Mouse (Mus musculus): ENCODE data around the gene Clec1b. TPM values are rescaled to one million over a fixed set of nuclear protein-coding genes. Genes with fewer than 3 reads are reported as not detected.
A peak's percentile ranks its signal among the peaks of the same experiment; 100 is the strongest.

Clec1b gene
- total RNA-seq (2014; rRNA removed; ENCODE audit: low replicate concordance): 0.15 TPM in 1 of 2 replicates, not detected in the other
- polyA plus RNA-seq (2015; fragmentation: Nextera tagmentation; extraction: Ambion mirVana): 2.5 and 2.7 TPM in 2 replicates

DNA sequence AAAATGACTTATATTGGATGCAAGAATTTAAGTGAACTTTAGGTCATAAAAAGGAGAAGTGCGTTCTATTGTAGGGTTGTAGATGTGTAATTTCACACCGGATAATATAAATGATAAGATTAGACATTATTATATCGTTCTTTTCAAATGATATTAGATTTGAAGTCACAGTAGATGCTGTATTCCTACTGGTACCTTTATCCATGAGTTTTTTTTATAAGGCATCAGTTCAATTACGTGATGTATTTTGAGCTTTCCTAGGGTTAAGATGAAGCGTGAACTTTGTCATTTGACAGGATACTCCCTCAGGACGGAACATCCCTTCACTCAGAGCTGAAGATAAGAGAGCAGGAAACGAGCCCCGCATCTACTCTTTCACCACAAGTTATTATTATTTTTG lies at the start of gene Clec1b:
TSS of gene Clec1b (plus strand) at position 301 of the 400 bp plus-strand sequence.
- Histone ChIP-seq H3K27ac (ENCODE audit: low read depth) (no peak within 1 kb of the TSS), H3K4me1 (ENCODE audit: control insufficient read depth, insufficient read depth) (no peaks in the 10 kb centered on the region), H3K4me3 (ENCODE audit: low read depth, low read length) (no peak within 1 kb of the TSS), H3K36me3 (replicated peaks; ENCODE audit: control insufficient read depth, insufficient read depth, low read length) (no peaks in the 10 kb centered on the region), H3K9ac (replicated peaks; ENCODE audit: low read depth, low read length) (no peak within 1 kb of the TSS), H3K4me2 (ENCODE audit: low read depth, low read length) (0 out of 2 replicates have a peak within 1 kb of the TSS, but pooled peaks have one; percentile 8), H3K27me3 (ENCODE audit: control insufficient read depth, insufficient read depth, low read length) (no peaks in the 10 kb centered on the region), H3K9me3 (replicated peaks; ENCODE audit: control insufficient read depth, low read length) (no peaks in the 10 kb centered on the region)
- no peak for TF ChIP-seq EP300 (IDR thresholded peaks at IDR 0.05; ENCODE audit: low read depth)
- no peak for TF ChIP-seq CTCF (IDR thresholded peaks at IDR 0.05; ENCODE audit: low read depth)
- DNase-seq (ENCODE audit: low spot score) (no peak), ATAC-seq (ENCODE audit: insufficient read depth, low read depth) (no peak)
- WGBS: 57% methylated on average over 8 of the region's 8 CpGs

DNA sequence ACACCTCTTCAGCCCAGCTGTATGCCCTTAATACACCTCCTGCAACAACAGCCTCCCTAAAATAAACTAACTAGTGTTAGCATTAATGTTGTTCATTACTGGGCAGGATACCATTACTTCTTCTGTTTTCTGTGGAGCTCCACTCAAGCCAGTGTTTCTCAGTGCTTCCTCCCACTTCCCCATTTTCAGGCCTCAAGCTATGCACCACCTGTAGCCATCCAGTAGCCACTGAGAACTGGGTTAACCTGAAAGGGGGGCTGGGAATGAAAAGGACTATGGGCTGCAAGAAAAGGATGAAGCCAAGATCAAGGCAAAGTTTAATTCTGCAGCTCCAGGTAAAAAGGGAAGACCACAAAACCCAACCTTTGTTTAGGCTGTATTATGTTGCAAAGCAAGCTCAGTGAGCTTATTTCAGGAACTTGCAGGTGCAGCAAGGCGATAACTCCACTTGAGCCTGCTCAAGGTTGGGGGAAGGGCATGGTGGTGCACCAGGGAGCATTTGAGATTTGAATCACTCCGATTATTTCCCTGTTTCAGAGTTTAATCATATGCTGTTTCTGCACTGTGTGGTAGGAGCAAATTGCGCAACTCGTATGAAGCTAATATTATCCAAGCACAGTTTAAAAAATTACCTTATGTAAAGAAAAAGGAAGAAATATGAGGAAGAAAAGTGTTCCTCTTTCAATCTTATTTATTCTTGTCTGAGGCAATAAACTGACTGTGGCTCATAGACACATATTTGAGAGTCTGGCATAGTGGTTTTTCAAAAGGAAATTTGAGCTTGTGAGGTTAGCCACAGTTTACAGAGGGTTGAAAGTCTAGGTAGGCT lies 47.4 kb upstream of the Clec1b start:
- H3K4me1 ChIP-seq (ENCODE audit: control insufficient read depth, insufficient read depth): no peaks in the 10 kb centered on the region
- H3K36me3 ChIP-seq (replicated peaks; ENCODE audit: control insufficient read depth, insufficient read depth, low read length): no peaks in the 10 kb centered on the region
- no peak for TF ChIP-seq EP300 (IDR thresholded peaks at IDR 0.05; ENCODE audit: low read depth)
- TF ChIP-seq CTCF (IDR thresholded peaks at IDR 0.05; ENCODE audit: low read depth): no peak
- no peak overlapping the region for H3K4me2 ChIP-seq (ENCODE audit: low read depth, low read length)
- no peaks in the 10 kb centered on the region for H3K27me3 ChIP-seq (ENCODE audit: control insufficient read depth, insufficient read depth, low read length)
- WGBS: 57% methylated on average over 4 of the region's 4 CpGs
- no peak for ATAC-seq (ENCODE audit: insufficient read depth, low read depth)
- H3K4me3 ChIP-seq (ENCODE audit: low read depth, low read length): no peak overlapping the region
- no peak for DNase-seq (ENCODE audit: low spot score)
- peaks cover 5% of the 10 kb centered on the region; the same call in 1 of the 2 replicates for H3K9me3 ChIP-seq (replicated peaks; ENCODE audit: control insufficient read depth, low read length)
- no peak overlapping the region for H3K9ac ChIP-seq (replicated peaks; ENCODE audit: low read depth, low read length)
- no peak overlapping the region for H3K27ac ChIP-seq (ENCODE audit: low read depth)

DNA sequence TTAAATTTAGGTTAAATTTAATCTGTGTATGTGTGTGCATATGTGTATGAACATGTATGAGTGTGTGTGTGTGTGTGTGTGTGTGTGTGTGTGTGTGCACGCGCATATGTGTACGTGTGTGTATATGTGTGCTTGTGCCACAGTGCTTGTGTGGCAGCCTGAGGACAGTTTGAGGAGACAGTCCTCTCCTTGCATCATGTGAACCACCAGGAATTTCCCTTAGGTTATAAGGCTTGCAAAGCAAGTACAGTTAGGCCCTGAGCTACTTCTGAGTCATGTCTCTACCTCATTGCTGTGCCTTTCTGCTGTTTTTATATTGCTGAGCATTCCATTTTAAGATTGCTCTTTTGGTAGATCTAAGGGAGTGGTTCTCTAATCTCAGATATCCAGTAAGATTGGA lies 46.0 kb upstream of the Clec1b start:
- no peak overlapping the region for H3K27ac ChIP-seq (ENCODE audit: low read depth)
- H3K4me1 ChIP-seq (ENCODE audit: control insufficient read depth, insufficient read depth): no peaks in the 10 kb centered on the region
- peaks cover 5% of the 10 kb centered on the region; the same call in 1 of the 2 replicates for H3K9me3 ChIP-seq (replicated peaks; ENCODE audit: control insufficient read depth, low read length)
- H3K27me3 ChIP-seq (ENCODE audit: control insufficient read depth, insufficient read depth, low read length): no peaks in the 10 kb centered on the region
- no peak overlapping the region for H3K4me2 ChIP-seq (ENCODE audit: low read depth, low read length)
- DNase-seq (ENCODE audit: low spot score) (no peak), ATAC-seq (ENCODE audit: insufficient read depth, low read depth) (no peak)
- WGBS: 79% methylated on average over 3 of the region's 3 CpGs
- no peak overlapping the region for H3K4me3 ChIP-seq (ENCODE audit: low read depth, low read length)
- H3K9ac ChIP-seq (replicated peaks; ENCODE audit: low read depth, low read length): no peak overlapping the region
- H3K36me3 ChIP-seq (replicated peaks; ENCODE audit: control insufficient read depth, insufficient read depth, low read length): no peaks in the 10 kb centered on the region
- TF ChIP-seq CTCF (IDR thresholded peaks at IDR 0.05; ENCODE audit: low read depth) (no peak), EP300 (IDR thresholded peaks at IDR 0.05; ENCODE audit: low read depth) (no peak)

DNA sequence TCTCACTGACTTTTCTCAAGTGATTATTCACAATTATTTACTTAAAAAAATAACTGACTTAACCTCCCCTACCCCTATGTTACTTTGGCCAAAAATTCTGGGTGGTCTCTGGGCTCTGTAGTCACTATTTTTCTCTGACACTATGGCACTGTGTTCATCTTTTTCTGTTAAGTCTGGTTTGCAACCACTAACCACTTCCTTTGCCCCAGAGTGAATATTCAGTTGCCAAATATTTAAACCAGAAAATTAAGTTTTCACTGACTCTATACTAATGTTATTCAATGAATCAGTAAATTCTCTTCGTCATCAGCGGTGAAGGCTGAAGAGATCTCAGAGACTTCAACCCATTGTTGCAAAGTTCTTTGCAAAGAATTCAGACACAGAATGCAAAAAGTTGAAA lies 41.3 kb upstream of the Clec1b start:
- no peak for DNase-seq (ENCODE audit: low spot score)
- 93% methylated on average over 2 of the region's 2 CpGs for WGBS
- H3K27me3 ChIP-seq (ENCODE audit: control insufficient read depth, insufficient read depth, low read length): no peaks in the 10 kb centered on the region
- no peak overlapping the region for H3K9ac ChIP-seq (replicated peaks; ENCODE audit: low read depth, low read length)
- TF ChIP-seq EP300 (IDR thresholded peaks at IDR 0.05; ENCODE audit: low read depth): no peak
- TF ChIP-seq CTCF (IDR thresholded peaks at IDR 0.05; ENCODE audit: low read depth): no peak
- no peaks in the 10 kb centered on the region for H3K4me1 ChIP-seq (ENCODE audit: control insufficient read depth, insufficient read depth)
- no peak overlapping the region for H3K4me3 ChIP-seq (ENCODE audit: low read depth, low read length)
- H3K4me2 ChIP-seq (ENCODE audit: low read depth, low read length): no peak overlapping the region
- ATAC-seq (ENCODE audit: insufficient read depth, low read depth): no peak
- no peak overlapping the region for H3K27ac ChIP-seq (ENCODE audit: low read depth)
- no peaks in the 10 kb centered on the region for H3K36me3 ChIP-seq (replicated peaks; ENCODE audit: control insufficient read depth, insufficient read depth, low read length)
- no peaks in the 10 kb centered on the region for H3K9me3 ChIP-seq (replicated peaks; ENCODE audit: control insufficient read depth, low read length)

DNA sequence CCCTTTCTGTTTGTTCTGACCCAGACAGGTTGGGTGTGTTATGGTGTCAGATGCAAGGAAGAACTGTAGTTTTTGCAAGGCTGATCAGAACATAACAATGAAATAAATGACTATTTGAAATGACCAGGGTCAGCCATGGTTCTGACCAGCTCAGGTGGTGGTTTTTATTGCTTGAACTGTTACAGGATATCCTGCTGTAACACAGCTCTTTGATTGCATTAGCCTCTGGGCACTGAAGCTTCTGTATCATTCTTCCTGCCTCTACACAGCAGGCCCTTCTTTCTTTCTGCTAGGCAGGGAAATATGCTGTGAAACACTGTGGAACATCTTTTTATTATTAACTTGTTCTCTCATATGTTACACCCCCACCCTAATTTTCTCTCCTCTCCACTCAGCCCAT lies 40.7 kb upstream of the Clec1b start:
- Histone ChIP-seq H3K27me3 (ENCODE audit: control insufficient read depth, insufficient read depth, low read length) (no peaks in the 10 kb centered on the region), H3K9me3 (replicated peaks; ENCODE audit: control insufficient read depth, low read length) (no peaks in the 10 kb centered on the region), H3K9ac (replicated peaks; ENCODE audit: low read depth, low read length) (no peak overlapping the region), H3K4me2 (ENCODE audit: low read depth, low read length) (no peak overlapping the region), H3K36me3 (replicated peaks; ENCODE audit: control insufficient read depth, insufficient read depth, low read length) (no peaks in the 10 kb centered on the region), H3K4me3 (ENCODE audit: low read depth, low read length) (no peak overlapping the region), H3K4me1 (ENCODE audit: control insufficient read depth, insufficient read depth) (no peaks in the 10 kb centered on the region), H3K27ac (ENCODE audit: low read depth) (no peak overlapping the region)
- TF ChIP-seq EP300 (IDR thresholded peaks at IDR 0.05; ENCODE audit: low read depth): no peak
- TF ChIP-seq CTCF (IDR thresholded peaks at IDR 0.05; ENCODE audit: low read depth): no peak
- ATAC-seq (ENCODE audit: insufficient read depth, low read depth): no peak
- DNase-seq (ENCODE audit: low spot score): no peak
